Mouse (Mus musculus): ENCODE results near the gene Enpp1. TPM values are rescaled to one million over a fixed set of nuclear protein-coding genes. Genes with fewer than 3 reads are reported as not detected.

The Enpp1 gene
- polyA plus RNA-seq, 2 experiments = 0.52 to 2.3 TPM

GRCm38 (mm10) chr10:24753536-24754250 lies 41.7 kb upstream of the Enpp1 start:
- H3K4me3 ChIP-seq (ENCODE audit: insufficient read depth in 1 of 2, low read depth in 2 of 2, low read length in 2 of 2) = peak overlapping the region; percentile 44 to 63
- H3K9me3 ChIP-seq (ENCODE audit: control insufficient read depth, low read length) = no peaks in the 10 kb centered on the region
- TF ChIP-seq EP300 (IDR thresholded peaks at IDR 0.05; ENCODE audit: low read depth) = no peak
- no peak for TF ChIP-seq CTCF (IDR thresholded peaks at IDR 0.05; ENCODE audit: low read depth)
- WGBS (ENCODE audit: insufficient replicate concordance) = 58% methylated on average over 16 of the region's 16 CpGs
- peaks cover 8 to 22% of the 10 kb centered on the region in 2 experiments for H3K4me1 ChIP-seq (replicated peaks; ENCODE audit: control insufficient read depth in 2 of 2, insufficient read depth in 2 of 2, low read length in 1 of 2)
- H3K27me3 ChIP-seq (ENCODE audit: control insufficient read depth, insufficient read depth, low read length) = no peaks in the 10 kb centered on the region
- H3K27ac ChIP-seq = no peak overlapping the region
- no peak for DNase-seq (ENCODE audit: low read depth in 3 of 3, low spot score in 3 of 3)
- no peak for ATAC-seq (ENCODE audit: insufficient read depth)
- H3K4me2 ChIP-seq (ENCODE audit: low read depth) = peak overlapping the region; percentile 59
- no peaks in the 10 kb centered on the region for H3K36me3 ChIP-seq (replicated peaks; ENCODE audit: control insufficient read depth, insufficient read depth, low read depth)
- H3K9ac ChIP-seq (replicated peaks) = peak overlapping the region; percentile 54; the same call in 1 of the 2 replicates

GRCm38 (mm10) chr10:24742950-24743487 lies 31.1 kb upstream of the Enpp1 start:
- ATAC-seq (ENCODE audit: insufficient read depth) (no peak), DNase-seq (ENCODE audit: low read depth in 3 of 3, low spot score in 3 of 3) (no peak)
- 66% methylated on average over 13 of the region's 13 CpGs for WGBS (ENCODE audit: insufficient replicate concordance)
- H3K4me2 ChIP-seq (ENCODE audit: low read depth) = no peak overlapping the region
- H3K27me3 ChIP-seq (ENCODE audit: control insufficient read depth, insufficient read depth, low read length) = no peaks in the 10 kb centered on the region
- H3K4me1 ChIP-seq (replicated peaks; ENCODE audit: control insufficient read depth in 2 of 2, insufficient read depth in 2 of 2, low read length in 1 of 2) = no peaks in the 10 kb centered on the region
- TF ChIP-seq EP300 (IDR thresholded peaks at IDR 0.05; ENCODE audit: low read depth) (no peak), CTCF (IDR thresholded peaks at IDR 0.05; ENCODE audit: low read depth) (no peak)
- H3K36me3 ChIP-seq (replicated peaks; ENCODE audit: control insufficient read depth, insufficient read depth, low read depth) = no peaks in the 10 kb centered on the region
- H3K4me3 ChIP-seq (ENCODE audit: insufficient read depth in 1 of 2, low read depth in 2 of 2, low read length in 2 of 2) = no peak overlapping the region
- H3K9ac ChIP-seq (replicated peaks) = no peak overlapping the region
- H3K9me3 ChIP-seq (ENCODE audit: control insufficient read depth, low read length) = no peaks in the 10 kb centered on the region
- no peak overlapping the region for H3K27ac ChIP-seq

GRCm38 (mm10) chr10:24741229-24742198 lies 29.6 kb upstream of the Enpp1 start:
- H3K27me3 ChIP-seq (ENCODE audit: control insufficient read depth, insufficient read depth, low read length) = no peaks in the 10 kb centered on the region
- H3K9me3 ChIP-seq (ENCODE audit: control insufficient read depth, low read length) = no peaks in the 10 kb centered on the region
- no peak overlapping the region for H3K9ac ChIP-seq (replicated peaks)
- no peak for TF ChIP-seq EP300 (IDR thresholded peaks at IDR 0.05; ENCODE audit: low read depth)
- no peak for TF ChIP-seq CTCF (IDR thresholded peaks at IDR 0.05; ENCODE audit: low read depth)
- H3K4me2 ChIP-seq (ENCODE audit: low read depth) = no peak overlapping the region
- 43% methylated on average over 7 of the region's 7 CpGs for WGBS (ENCODE audit: insufficient replicate concordance)
- no peaks in the 10 kb centered on the region for H3K4me1 ChIP-seq (replicated peaks; ENCODE audit: control insufficient read depth in 2 of 2, insufficient read depth in 2 of 2, low read length in 1 of 2)
- ATAC-seq (ENCODE audit: insufficient read depth) = no peak
- H3K4me3 ChIP-seq (ENCODE audit: insufficient read depth in 1 of 2, low read depth in 2 of 2, low read length in 2 of 2) = no peak overlapping the region
- H3K36me3 ChIP-seq (replicated peaks; ENCODE audit: control insufficient read depth, insufficient read depth, low read depth) = no peaks in the 10 kb centered on the region
- H3K27ac ChIP-seq = no peak overlapping the region
- no peak for DNase-seq (ENCODE audit: low read depth in 3 of 3, low spot score in 3 of 3)

- no peak for TF ChIP-seq EP300 (IDR thresholded peaks at IDR 0.05; ENCODE audit: low read depth)
- no peak for TF ChIP-seq CTCF (IDR thresholded peaks at IDR 0.05; ENCODE audit: low read depth)
- no peaks in the 10 kb centered on the region for H3K9me3 ChIP-seq (ENCODE audit: control insufficient read depth, low read length)
- DNase-seq (ENCODE audit: low read depth in 3 of 3, low spot score in 3 of 3) (no peak), ATAC-seq (ENCODE audit: insufficient read depth) (no peak)
- H3K36me3 ChIP-seq (replicated peaks; ENCODE audit: control insufficient read depth, insufficient read depth, low read depth) = no peaks in the 10 kb centered on the region
- 62% methylated on average over 2 of the region's 2 CpGs for WGBS (ENCODE audit: insufficient replicate concordance)
- no peaks in the 10 kb centered on the region for H3K27me3 ChIP-seq (ENCODE audit: control insufficient read depth, insufficient read depth, low read length)
- H3K4me1 ChIP-seq (replicated peaks; ENCODE audit: control insufficient read depth in 2 of 2, insufficient read depth in 2 of 2, low read length in 1 of 2) = no peaks in the 10 kb centered on the region
- H3K27ac ChIP-seq = no peak overlapping the region
- H3K4me3 ChIP-seq (ENCODE audit: insufficient read depth in 1 of 2, low read depth in 2 of 2, low read length in 2 of 2) = no peak overlapping the region
- H3K4me2 ChIP-seq (ENCODE audit: low read depth) = no peak overlapping the region
- H3K9ac ChIP-seq (replicated peaks) = no peak overlapping the region
Measured at GRCm38 (mm10) chr10:24739171-24739570, 27.2 kb upstream of the Enpp1 start.

- TF ChIP-seq CTCF (IDR thresholded peaks at IDR 0.05; ENCODE audit: low read depth) (no peak), EP300 (IDR thresholded peaks at IDR 0.05; ENCODE audit: low read depth) (no peak)
- no peak overlapping the region for H3K4me2 ChIP-seq (ENCODE audit: low read depth)
- H3K4me3 ChIP-seq (ENCODE audit: insufficient read depth in 1 of 2, low read depth in 2 of 2, low read length in 2 of 2) = no peak overlapping the region
- DNase-seq (ENCODE audit: low read depth in 3 of 3, low spot score in 3 of 3) (no peak), ATAC-seq (ENCODE audit: insufficient read depth) (no peak)
- H3K27me3 ChIP-seq (ENCODE audit: control insufficient read depth, insufficient read depth, low read length) = no peaks in the 10 kb centered on the region
- H3K4me1 ChIP-seq (replicated peaks; ENCODE audit: control insufficient read depth in 2 of 2, insufficient read depth in 2 of 2, low read length in 1 of 2) = no peaks in the 10 kb centered on the region
- H3K27ac ChIP-seq = no peak overlapping the region
- no peak overlapping the region for H3K9ac ChIP-seq (replicated peaks)
- H3K36me3 ChIP-seq (replicated peaks; ENCODE audit: control insufficient read depth, insufficient read depth, low read depth) = no peaks in the 10 kb centered on the region
- H3K9me3 ChIP-seq (ENCODE audit: control insufficient read depth, low read length) = no peaks in the 10 kb centered on the region
- WGBS (ENCODE audit: insufficient replicate concordance) = 63% methylated on average over 2 of the region's 2 CpGs
Measured at GRCm38 (mm10) chr10:24738456-24738855, 26.5 kb upstream of the Enpp1 start.
